Mouse (Mus musculus) forebrain, embryonic 14.5 days (tissue): ENCODE data around the gene Pycr1. TPM values are rescaled to one million over a fixed set of nuclear protein-coding genes. Genes with fewer than 3 reads are reported as not detected.

ENCODE experiments used
- ATAC-seq: fragments of 200-750 bp; cut with Nextera tagmentation; 2 replicates; pipeline ENCODE4 v1.8.0; 2017; ENCODE audit warnings: mild to moderate bottlenecking, moderate library complexity
- DNase-seq: peaks from one replicate; pipeline ENCODE4 v3.0.0-alpha.2; 2015; ENCODE audit warnings: low spot score
- H3K27ac ChIP-seq: fragments of 300-500 bp; sonication (generic); 2 replicates; pipeline ENCODE4 v1.5.1; 2014; ENCODE audit warnings: low read depth, mild to moderate bottlenecking, control low read depth, low read length, moderate library complexity
- H3K27me3 ChIP-seq: fragments of 300-500 bp; sonication (generic); replicated peaks from 2 replicates; pipeline ENCODE4 v1.6.1; 2014; ENCODE audit warnings: low read length, control low read depth, mixed read lengths; ENCODE audit not compliant: control insufficient read depth, insufficient read depth
- H3K36me3 ChIP-seq: fragments of 300-500 bp; sonication (generic); 2 replicates; pipeline ENCODE4 v1.6.1; 2014; ENCODE audit warnings: low read length, control low read depth; ENCODE audit not compliant: control insufficient read depth, insufficient read depth
- H3K4me1 ChIP-seq: fragments of 300-500 bp; sonication (generic); 2 replicates; pipeline ENCODE4 v1.6.1; 2014; ENCODE audit warnings: antibody characterized with exemption, low read length, control low read depth; ENCODE audit not compliant: control insufficient read depth, insufficient read depth
- H3K4me2 ChIP-seq: fragments of 300-500 bp; sonication (generic); 2 replicates; pipeline ENCODE4 v1.6.1; 2014; ENCODE audit warnings: mild to moderate bottlenecking, control low read depth, low read length
- H3K4me3 ChIP-seq: fragments of 300-500 bp; sonication (generic); 2 replicates; pipeline ENCODE4 v1.5.1; 2014; ENCODE audit warnings: low read depth, low read length, control low read depth
- H3K9ac ChIP-seq: fragments of 300-500 bp; sonication (generic); 2 replicates; pipeline ENCODE4 v1.6.1; 2014; ENCODE audit warnings: mild to moderate bottlenecking, low read length, control low read depth, moderate library complexity
- H3K9me3 ChIP-seq: fragments of 300-500 bp; sonication (generic); replicated peaks from 2 replicates; pipeline ENCODE4 v1.6.1; 2016; ENCODE audit warnings: low read length, control low read depth, mixed read lengths; ENCODE audit not compliant: control insufficient read depth
- WGBS: fragments of 180-500 bp; shearing (Covaris S2); extraction: QIAGEN DNeasy Blood & Tissue Kit; methylation state at CpG from one replicate; pipeline ENCODE4 v1.1.7; 2014; 5-methylcytosine and 5-hydroxymethylcytosine counted together
- polyA plus RNA-seq: library from polyadenylated mRNA; unstranded; fragments of >200 nt; fragmentation: Nextera tagmentation; extraction: Ambion mirVana; gene quantifications from 2 replicates; pipeline ENCODE4 v1.2.1, GENCODE M21; 2014

Gene Pycr1
- polyA plus RNA-seq, 1 experiment from 2014 or later: 33.9 TPM

- no peak overlapping the region for H3K9ac ChIP-seq
- H3K4me2 ChIP-seq: no peak overlapping the region
- H3K9me3 ChIP-seq: no peaks in the 10 kb centered on the region
- H3K27ac ChIP-seq: no peak overlapping the region
- peaks cover 8% of the 10 kb centered on the region; the same call in 1 of the 2 replicates for H3K27me3 ChIP-seq
- 82% methylated on average over 35 of the region's 35 CpGs for WGBS
- DNase-seq (no peak), ATAC-seq (no peak)
- H3K4me3 ChIP-seq: no peak overlapping the region
- no peaks in the 10 kb centered on the region for H3K36me3 ChIP-seq
- peaks cover 8% of the 10 kb centered on the region for H3K4me1 ChIP-seq
Observed at GRCm38 (mm10) chr11:120647047-120647830, 3.7 kb upstream of the Pycr1 start.

GRCm38 (mm10) chr11:120642939-120643600 is 499 bp downstream of the Pycr1 start:
- Histone ChIP-seq H3K9me3 (no peaks in the 10 kb centered on the region), H3K27ac (no peak overlapping the region)
- WGBS: 3% methylated on average over 18 of the region's 18 CpGs

GRCm38 (mm10) chr11:120641869-120642268 is 1.7 kb downstream of the Pycr1 start:
- no peak overlapping the region for H3K27ac ChIP-seq
- H3K4me2 ChIP-seq: no peak overlapping the region
- H3K4me1 ChIP-seq: peaks cover 8% of the 10 kb centered on the region
- H3K9me3 ChIP-seq: no peaks in the 10 kb centered on the region
- no peak for ATAC-seq
- no peak overlapping the region for H3K4me3 ChIP-seq
- 89% methylated on average over 8 of the region's 8 CpGs for WGBS
- H3K36me3 ChIP-seq: no peaks in the 10 kb centered on the region
- DNase-seq: no peak
- H3K9ac ChIP-seq: no peak overlapping the region
- no peaks in the 10 kb centered on the region for H3K27me3 ChIP-seq

More at GRCm38 (mm10) chr11:120642939-120643600, 499 bp downstream of the Pycr1 start:
- Histone ChIP-seq H3K27me3 (peaks cover 7% of the 10 kb centered on the region; the same call in 1 of the 2 replicates), H3K9ac (peak overlapping the region; percentile 66), H3K4me1 (peaks cover 8% of the 10 kb centered on the region), H3K36me3 (no peaks in the 10 kb centered on the region), H3K4me3 (peak overlapping the region; percentile 46), H3K4me2 (peak overlapping the region; percentile 83)
- peak; percentile 65 for ATAC-seq
- DNase-seq: no peak

GRCm38 (mm10) chr11:120641255-120641654 is 2.3 kb downstream of the Pycr1 start:
- no peak overlapping the region for H3K4me3 ChIP-seq
- no peak overlapping the region for H3K27ac ChIP-seq
- no peaks in the 10 kb centered on the region for H3K36me3 ChIP-seq
- H3K9ac ChIP-seq: no peak overlapping the region
- H3K27me3 ChIP-seq: no peaks in the 10 kb centered on the region
- peaks cover 8% of the 10 kb centered on the region for H3K4me1 ChIP-seq
- WGBS: 63% methylated on average over 9 of the region's 9 CpGs
- ATAC-seq: no peak
- H3K4me2 ChIP-seq: no peak overlapping the region
- no peaks in the 10 kb centered on the region for H3K9me3 ChIP-seq
- DNase-seq: no peak

GRCm38 (mm10) chr11:120634810-120635209 is 8.8 kb downstream of the Pycr1 start:
- Histone ChIP-seq H3K4me3 (no peak overlapping the region), H3K27ac (no peak overlapping the region), H3K4me2 (no peak overlapping the region), H3K9ac (no peak overlapping the region), H3K4me1 (peaks cover 14% of the 10 kb centered on the region), H3K27me3 (no peaks in the 10 kb centered on the region), H3K9me3 (no peaks in the 10 kb centered on the region), H3K36me3 (no peaks in the 10 kb centered on the region)
- no peak for DNase-seq
- 76% methylated on average over 5 of the region's 5 CpGs for WGBS
- ATAC-seq: no peak

- Histone ChIP-seq H3K4me2 (peak within 1 kb of the TSS; percentile 81), H3K36me3 (peaks cover 8% of the 10 kb centered on the region), H3K4me1 (peaks cover 14% of the 10 kb centered on the region), H3K27me3 (no peaks in the 10 kb centered on the region), H3K27ac (peak within 1 kb of the TSS; percentile 82), H3K4me3 (peak within 1 kb of the TSS; percentile 97), H3K9ac (peak within 1 kb of the TSS; percentile 87), H3K9me3 (no peaks in the 10 kb centered on the region)
- 12% methylated on average over 49 of the region's 58 CpGs for WGBS
- peak; percentile 98 for DNase-seq
- ATAC-seq: peak; percentile 95
Observed at GRCm38 (mm10) chr11:120633520-120634343, 9.8 kb downstream of the Pycr1 start, which contains the start of gene Mafg. Gene Mafg, minus strand, starts transcription at chr11:120633600.

GRCm38 (mm10) chr11:120632559-120633519 is 10.7 kb downstream of the Pycr1 start:
- Histone ChIP-seq H3K4me3 (peak overlapping the region; percentile 97), H3K27ac (peak overlapping the region; percentile 82)
- peak; percentile 48 for DNase-seq

More at GRCm38 (mm10) chr11:120632559-120633519, 10.7 kb downstream of the Pycr1 start:
- Histone ChIP-seq H3K36me3 (peaks cover 14% of the 10 kb centered on the region), H3K4me2 (peak overlapping the region; percentile 81), H3K4me1 (peaks cover 14% of the 10 kb centered on the region), H3K27me3 (no peaks in the 10 kb centered on the region), H3K9me3 (no peaks in the 10 kb centered on the region), H3K9ac (peak overlapping the region; percentile 87)
- ATAC-seq: peak; percentile 85
- WGBS: under 1% methylated on average over 59 of the region's 116 CpGs
